Mouse (Mus musculus) lung, adult 2 months (tissue): ENCODE data around the gene Tmcc3.

ENCODE experiments used
- CTCF ChIP-seq: fragments of 200-500 bp; IDR thresholded peaks from 2 replicates; pipeline ENCODE4 v1.5.1; 2011; ENCODE audit warnings: mild to moderate bottlenecking, low read length, control low read depth; ENCODE audit not compliant: insufficient read depth
- POLR2A ChIP-seq: fragments of 200-500 bp; IDR thresholded peaks from 2 replicates; pipeline ENCODE4 v1.6.1; 2011; ENCODE audit warnings: low read depth, mild to moderate bottlenecking, control low read depth, low read length, borderline replicate concordance; ENCODE audit errors: extremely low read depth

GRCm38 (mm10) chr10:94574451-94575333 lies 262.9 kb downstream of the Tmcc3 start:
- TF ChIP-seq CTCF (no peak), POLR2A (no peak)
